Mouse (Mus musculus) E14TG2a.4 (cell line): ENCODE measurements around the gene Klhl8.

Source experiments
- H3K27me3 ChIP-seq: 2 replicates; pipeline ENCODE4 v1.6.1; 2014; ENCODE audit warnings: low read length, control low read depth; ENCODE audit not compliant: insufficient read depth
- H3K36me3 ChIP-seq: 2 replicates; pipeline ENCODE4 v1.6.1; 2014; ENCODE audit warnings: low read length, control low read depth; ENCODE audit not compliant: insufficient read depth
- H3K4me1 ChIP-seq: replicated peaks from 2 replicates; pipeline ENCODE4 v1.6.1; 2014; ENCODE audit warnings: low read depth, low read length, control low read depth
- H3K4me3 ChIP-seq: replicated peaks from 2 replicates; pipeline ENCODE4 v1.5.1; 2014; ENCODE audit warnings: mild to moderate bottlenecking, low read length
- H3K9me3 ChIP-seq: 2 replicates; pipeline ENCODE4 v1.6.1; 2014; ENCODE audit warnings: low read length, control low read depth
- CTCF ChIP-seq: conservative IDR thresholded peaks from 2 replicates; pipeline ENCODE4 v1.5.1; 2014; ENCODE audit warnings: low read length
- NANOG ChIP-seq: IDR thresholded peaks from 2 replicates; pipeline ENCODE4 v1.6.1; 2014; ENCODE audit warnings: borderline replicate concordance, low read length, mixed read lengths
- POU5F1 ChIP-seq: IDR thresholded peaks from 2 replicates; pipeline ENCODE4 v1.6.1; 2014; ENCODE audit warnings: low read length, borderline replicate concordance

The Klhl8 gene

DNA sequence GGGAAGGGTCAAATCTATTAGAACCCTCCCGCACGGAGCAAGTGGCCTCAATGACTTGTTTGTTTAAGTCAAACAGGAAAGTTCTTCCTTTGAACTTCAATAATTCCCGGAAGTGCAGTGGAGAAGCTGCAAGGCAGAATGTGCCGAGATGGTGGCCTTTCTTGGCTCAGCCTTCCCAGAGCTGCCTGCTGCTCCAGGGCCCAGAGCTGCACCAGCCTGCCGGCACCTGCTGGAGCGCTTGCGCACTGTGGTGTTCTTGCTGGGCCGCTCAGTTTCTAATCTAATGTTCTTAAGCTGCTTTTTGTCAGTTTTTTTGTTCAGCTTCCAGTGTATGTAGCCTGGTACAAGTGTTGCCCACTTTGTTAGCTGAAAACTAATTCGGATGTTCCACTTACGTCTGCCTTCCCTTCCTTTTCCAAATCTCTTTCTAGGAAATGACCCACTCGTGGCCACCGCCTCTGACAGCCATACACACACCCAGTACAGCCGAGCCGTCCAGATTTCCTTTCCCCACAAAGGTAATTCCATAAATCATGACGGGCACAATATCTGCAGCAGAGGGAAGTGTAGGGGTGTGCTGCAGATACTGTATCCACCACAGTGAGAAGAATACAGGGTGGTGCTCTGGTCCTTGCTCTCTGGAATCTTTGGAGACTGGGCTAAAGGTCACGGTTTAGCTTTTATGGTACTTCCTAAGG, 96.4 kb downstream of the Klhl8 start:
- Histone ChIP-seq H3K9me3 (no peaks in the 10 kb centered on the region), H3K36me3 (peaks cover 64% of the 10 kb centered on the region), H3K27me3 (no peaks in the 10 kb centered on the region), H3K4me3 (peak overlapping the region; percentile 49), H3K4me1 (peaks cover 73% of the 10 kb centered on the region)
- TF ChIP-seq CTCF (no peak), NANOG (no peak), POU5F1 (no peak)

DNA sequence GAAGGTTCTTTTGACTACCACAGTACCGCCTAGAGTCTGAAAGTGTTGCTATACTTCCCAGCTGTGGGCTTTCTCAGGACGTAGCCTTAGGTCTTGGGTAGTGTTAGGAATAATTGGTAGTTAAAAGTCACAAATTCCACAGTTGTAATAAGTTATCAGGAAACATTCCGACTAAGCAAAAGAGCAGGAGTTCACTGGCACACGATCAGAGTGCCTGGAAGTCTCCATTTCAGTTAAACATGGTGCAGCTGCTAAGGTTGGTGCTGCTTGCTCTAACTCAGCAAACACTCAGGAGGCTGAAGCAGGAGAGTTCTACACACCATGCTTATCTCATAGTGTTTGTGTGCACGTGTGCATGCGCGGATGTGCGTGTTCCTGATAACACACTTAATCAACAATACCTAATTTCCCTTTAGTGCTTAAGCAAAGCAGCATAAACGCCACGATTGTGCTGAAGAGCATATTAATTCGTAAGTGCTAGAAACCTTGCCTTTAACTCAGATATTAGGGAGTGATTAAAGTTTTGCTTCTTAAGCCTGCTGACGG, 97.0 kb downstream of the Klhl8 start:
- Histone ChIP-seq H3K4me1 (peaks cover 73% of the 10 kb centered on the region), H3K36me3 (peaks cover 64% of the 10 kb centered on the region)
- TF ChIP-seq POU5F1 (no peak), NANOG (no peak), CTCF (no peak)

GRCm38 (mm10) chr5:103813291-103813690, 97.8 kb downstream of the Klhl8 start:
- H3K4me3 ChIP-seq = peak overlapping the region; percentile 49
- TF ChIP-seq POU5F1 = no peak
- peak; percentile 63 for TF ChIP-seq NANOG
- peaks cover 73% of the 10 kb centered on the region for H3K4me1 ChIP-seq
- no peaks in the 10 kb centered on the region for H3K9me3 ChIP-seq
- no peaks in the 10 kb centered on the region for H3K27me3 ChIP-seq
- peaks cover 63% of the 10 kb centered on the region for H3K36me3 ChIP-seq

More for the DNA sequence above, 97.0 kb downstream of the Klhl8 start:
- Histone ChIP-seq H3K4me3 (peak overlapping the region; percentile 49), H3K9me3 (no peaks in the 10 kb centered on the region), H3K27me3 (no peaks in the 10 kb centered on the region)
